25 mouse cellular contexts compared by ENCODE assay signal in the genomic region with DNA sequence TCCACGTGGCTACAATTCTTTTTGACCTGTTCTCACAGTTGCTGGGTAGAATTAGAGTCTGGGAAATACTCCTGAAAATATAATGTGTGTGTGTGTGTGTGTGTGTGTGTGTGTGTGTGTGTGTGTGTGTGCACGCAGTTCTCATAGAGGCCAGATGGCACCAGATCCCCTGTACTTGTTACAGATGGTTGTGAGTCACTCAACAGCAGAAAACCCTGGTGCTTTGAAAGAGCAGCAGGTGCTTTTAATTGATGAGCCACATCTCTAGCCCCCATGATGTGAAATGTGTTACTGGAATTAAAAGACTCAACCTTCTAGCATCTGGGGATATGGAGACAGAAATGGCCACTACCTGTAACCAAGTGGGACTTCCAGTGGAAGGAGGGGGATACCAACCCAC.
"Had no signal": no experiment of that assay in that cellular context is flagged by ENCODE, and none has a peak within 500 bp of the region (broad histone marks: within the 10 kb centered on the region; RNA-seq: fewer than 3 reads in every experiment).

No protein-coding gene starts in this region.

- H3K9me3 ChIP-seq: intestine, embryonic 15.5 days; kidney, embryonic 15.5 days; limb, embryonic 10.5 days; limb, embryonic 13.5 days; liver, embryonic 12.5 days; liver, embryonic 15.5 days; lung, embryonic 15.5 days; midbrain, embryonic 12.5 days; neural tube, embryonic 12.5 days; neural tube, embryonic 15.5 days had no signal

- H3K27ac ChIP-seq: intestine, embryonic 15.5 days; kidney, embryonic 15.5 days; limb, embryonic 10.5 days; limb, embryonic 13.5 days; liver, embryonic 12.5 days; liver, embryonic 15.5 days; lung, embryonic 15.5 days; midbrain, embryonic 12.5 days; neural tube, embryonic 12.5 days; neural tube, embryonic 15.5 days; stomach, postnatal 0 days had no signal

- H3K36me3 ChIP-seq: intestine, embryonic 15.5 days; kidney, embryonic 15.5 days; limb, embryonic 10.5 days; limb, embryonic 13.5 days; liver, embryonic 12.5 days; liver, embryonic 15.5 days; lung, embryonic 15.5 days; midbrain, embryonic 12.5 days; neural tube, embryonic 12.5 days; neural tube, embryonic 15.5 days had no signal

- H3K4me3 ChIP-seq: intestine, embryonic 15.5 days; kidney, embryonic 15.5 days; limb, embryonic 10.5 days; limb, embryonic 13.5 days; liver, embryonic 12.5 days; liver, embryonic 15.5 days; lung, embryonic 15.5 days; midbrain, embryonic 12.5 days; neural tube, embryonic 12.5 days; neural tube, embryonic 15.5 days had no signal

- H3K9ac ChIP-seq: intestine, embryonic 15.5 days; kidney, embryonic 15.5 days; limb, embryonic 13.5 days; liver, embryonic 12.5 days; liver, embryonic 15.5 days; lung, embryonic 15.5 days; midbrain, embryonic 12.5 days; neural tube, embryonic 12.5 days; neural tube, embryonic 15.5 days had no signal

- DNase-seq: kidney, adult 11 months; kidney, adult 8-10 months; kidney, postnatal 10 days; kidney, postnatal 36 days; liver; lung, adult 18-20 months; lung, postnatal 10 days; lung, postnatal 36 days; right cerebral cortex, adult 18-20 months; right cerebral cortex, postnatal 14 days; right cerebral cortex, postnatal 4 days; thymus, adult 2 months; thymus, postnatal 14 days; thymus, postnatal 4 days had no signal

- ATAC-seq: intestine, embryonic 15.5 days; liver, embryonic 12.5 days had no signal

- H3K4me1 ChIP-seq: intestine, embryonic 15.5 days; liver, embryonic 12.5 days; liver, embryonic 15.5 days; lung, embryonic 15.5 days; midbrain, embryonic 12.5 days; neural tube, embryonic 12.5 days; neural tube, embryonic 15.5 days had no signal

- H3K27me3 ChIP-seq: intestine, embryonic 15.5 days; kidney, embryonic 15.5 days; limb, embryonic 13.5 days; liver, embryonic 12.5 days; liver, embryonic 15.5 days; lung, embryonic 15.5 days; midbrain, embryonic 12.5 days; neural tube, embryonic 12.5 days; neural tube, embryonic 15.5 days had no signal

- H3K4me2 ChIP-seq: intestine, embryonic 15.5 days; kidney, embryonic 15.5 days; limb, embryonic 13.5 days; liver, embryonic 12.5 days; liver, embryonic 15.5 days; lung, embryonic 15.5 days; midbrain, embryonic 12.5 days; neural tube, embryonic 12.5 days; neural tube, embryonic 15.5 days had no signal
